Mouse (Mus musculus): Measurements from ENCODE around the gene Adgra1.

The Adgra1 gene

DNA sequence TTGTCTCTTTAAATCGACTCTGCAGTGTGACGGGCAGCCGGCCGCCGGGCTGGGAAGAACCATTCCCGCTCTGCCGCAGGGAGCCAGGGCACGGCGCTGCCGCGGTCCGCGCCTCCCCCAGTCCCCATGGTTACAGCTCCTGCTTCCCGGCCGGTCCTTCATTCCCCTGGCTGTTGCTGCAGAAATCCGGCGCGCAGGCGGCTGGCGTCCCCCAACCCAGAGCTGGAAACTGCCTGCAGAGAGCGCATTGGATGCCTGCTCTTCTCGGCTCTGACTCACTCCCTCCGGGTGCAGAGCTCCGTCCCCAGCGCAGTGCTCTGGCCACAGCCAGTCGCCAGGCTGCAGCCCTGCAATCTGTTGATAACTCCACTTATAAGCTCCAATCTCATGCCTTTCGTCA lies at the start of gene Adgra1:
Gene Adgra1 (plus strand): TSS at position 139 of the 400 bp plus-strand sequence.
- peak; percentile 34 to 53 for DNase-seq

DNA sequence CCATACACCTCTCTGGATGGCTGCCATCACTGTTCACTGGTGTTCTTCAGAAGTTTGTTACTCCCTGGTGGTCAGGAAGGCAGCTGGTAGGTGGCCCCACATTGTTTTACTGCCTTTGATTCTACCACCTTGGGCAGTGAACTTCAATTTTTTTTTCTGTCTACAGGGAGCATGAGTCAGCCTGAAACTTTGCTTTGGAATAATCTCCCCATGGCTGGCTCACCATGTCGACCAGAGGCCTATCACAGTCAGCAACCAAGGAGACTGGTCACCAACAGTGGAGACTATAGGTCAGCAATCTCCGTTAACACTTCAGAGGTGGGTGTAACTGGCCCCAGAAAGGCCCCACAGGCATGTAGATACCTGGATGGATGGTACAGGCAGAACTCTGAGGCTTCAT lies 46.6 kb upstream of the Adgra1 start:
- no peak for DNase-seq

DNA sequence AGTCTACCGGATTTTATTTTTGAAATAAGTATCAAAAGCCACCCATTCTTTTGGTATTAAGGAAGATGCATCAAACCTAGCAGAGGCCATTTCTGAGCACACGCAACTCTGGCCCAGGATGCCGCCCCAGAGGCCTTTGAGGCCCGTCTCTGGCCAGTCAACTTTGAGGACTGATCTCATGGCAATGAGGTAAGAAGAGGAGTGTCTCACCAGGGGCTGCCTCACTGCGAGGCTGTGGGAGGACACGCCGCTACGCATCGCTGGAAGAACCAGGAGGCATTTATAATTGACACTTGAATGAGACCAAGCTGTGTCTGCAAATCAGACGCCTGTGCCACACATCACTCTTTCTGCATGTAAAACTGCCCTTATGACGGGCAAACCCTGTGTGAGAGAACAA lies 45.0 kb upstream of the Adgra1 start:
- no peak for DNase-seq

DNA sequence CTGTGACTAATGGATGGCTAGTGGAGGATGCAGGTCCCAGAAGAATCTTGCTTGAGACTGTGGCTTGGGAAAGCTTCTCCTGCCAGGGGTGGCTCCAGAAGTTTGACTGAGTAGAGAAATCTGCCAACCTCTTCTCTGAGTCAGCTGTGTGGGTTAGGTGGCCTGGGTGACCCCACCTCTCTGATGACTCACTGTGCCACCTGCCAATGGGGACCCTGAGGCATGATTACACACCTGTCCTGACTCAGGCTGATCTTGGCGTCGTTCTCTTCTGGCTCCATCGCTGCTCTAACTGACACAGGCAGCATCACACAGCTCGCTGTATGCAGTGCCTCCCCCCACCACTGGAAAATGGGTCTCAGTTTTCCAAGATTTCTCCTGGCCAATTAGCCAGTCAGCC lies 44.3 kb upstream of the Adgra1 start:
- no peak for DNase-seq

DNA sequence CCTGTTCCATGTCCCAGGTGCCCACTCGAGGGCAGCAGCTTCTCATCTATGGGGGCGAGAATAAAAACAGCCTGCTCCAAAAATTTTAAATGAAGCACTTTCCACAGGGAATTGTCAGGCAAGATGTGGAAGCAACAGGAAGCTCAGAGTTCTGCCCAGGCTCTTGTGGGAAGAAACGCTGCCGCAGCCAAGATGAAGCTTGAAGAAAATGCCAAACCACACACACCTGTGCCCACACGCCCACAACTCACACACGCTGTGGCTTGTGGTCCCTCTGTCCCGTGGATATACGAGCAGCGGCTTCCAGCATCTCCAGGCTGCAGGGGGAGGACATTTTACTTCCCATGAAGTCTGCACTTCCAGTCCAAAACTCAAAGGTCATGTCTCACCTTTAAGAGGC lies 42.4 kb upstream of the Adgra1 start:
- DNase-seq, result no peak

DNA sequence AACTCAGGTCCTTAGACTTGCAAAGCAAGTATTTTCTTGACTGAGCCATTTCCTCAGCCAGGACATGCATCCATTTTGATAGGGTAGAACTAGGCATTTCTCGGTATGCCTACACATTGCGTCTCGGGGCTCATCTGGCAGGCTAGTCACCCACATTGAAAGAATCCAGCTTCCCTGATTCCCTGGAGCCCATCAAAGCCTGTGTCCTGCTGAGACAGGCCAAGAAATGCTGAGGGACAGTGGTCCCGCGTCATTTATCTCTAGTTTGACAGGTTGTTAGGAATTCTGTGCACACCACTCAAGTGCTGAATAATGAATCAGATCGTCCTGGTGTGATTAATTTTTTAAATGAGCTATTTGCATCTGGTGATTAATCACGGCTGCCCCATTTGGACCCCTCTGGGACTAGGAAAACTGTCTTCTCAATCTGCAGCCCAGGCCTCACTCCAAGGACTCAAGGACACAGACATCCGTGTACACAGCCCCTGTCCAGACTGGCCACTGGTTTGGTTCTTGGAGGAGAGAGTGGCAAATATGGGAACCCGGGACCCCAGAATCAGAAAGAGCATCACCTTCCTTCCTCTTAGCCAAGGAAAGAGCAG lies 38.9 kb upstream of the Adgra1 start:
- no peak for DNase-seq

DNA sequence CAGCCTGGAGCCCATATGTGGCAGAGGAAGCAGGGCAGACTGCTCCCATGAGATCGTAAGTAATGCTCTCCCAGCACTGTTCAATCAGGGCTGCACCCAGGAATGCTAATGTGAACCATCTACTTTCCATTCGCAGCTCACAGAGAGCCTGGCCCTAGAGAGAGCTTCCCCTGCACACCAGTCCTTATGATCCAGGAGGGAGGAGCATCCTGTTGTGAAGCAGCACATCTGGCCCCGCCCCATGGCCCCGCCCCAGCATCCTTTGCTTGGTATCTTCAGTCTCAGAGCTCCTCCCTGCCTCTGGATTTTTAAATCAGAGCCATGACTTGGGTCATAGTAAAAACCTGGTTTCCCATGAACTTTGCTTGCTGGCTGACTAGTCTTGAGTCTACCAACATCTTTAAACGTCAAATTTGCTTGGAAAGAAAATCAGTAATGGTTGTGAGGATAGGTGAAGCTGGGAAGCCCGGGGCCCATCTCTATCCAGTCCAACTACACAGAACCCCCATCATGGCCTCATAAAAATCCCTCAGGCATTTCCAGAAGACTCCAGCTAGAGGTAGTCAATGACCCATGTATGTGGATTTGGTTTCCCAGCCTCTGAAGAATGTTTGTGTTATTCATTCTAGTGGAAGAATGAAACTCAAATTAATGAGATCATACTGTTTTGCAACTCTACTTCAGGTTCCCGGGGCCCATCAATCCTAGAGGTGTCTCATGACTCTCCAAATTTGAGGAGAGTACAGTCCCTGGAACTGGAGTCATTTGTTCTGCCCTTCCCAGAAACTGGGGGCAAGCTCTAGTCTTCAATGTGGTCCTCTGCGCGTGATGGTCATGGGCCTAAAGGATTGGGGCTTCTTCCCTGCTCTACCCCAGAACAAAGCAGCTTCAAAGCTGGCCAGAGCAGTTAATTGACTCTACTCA lies 36.5 kb upstream of the Adgra1 start:
- no peak for DNase-seq

DNA sequence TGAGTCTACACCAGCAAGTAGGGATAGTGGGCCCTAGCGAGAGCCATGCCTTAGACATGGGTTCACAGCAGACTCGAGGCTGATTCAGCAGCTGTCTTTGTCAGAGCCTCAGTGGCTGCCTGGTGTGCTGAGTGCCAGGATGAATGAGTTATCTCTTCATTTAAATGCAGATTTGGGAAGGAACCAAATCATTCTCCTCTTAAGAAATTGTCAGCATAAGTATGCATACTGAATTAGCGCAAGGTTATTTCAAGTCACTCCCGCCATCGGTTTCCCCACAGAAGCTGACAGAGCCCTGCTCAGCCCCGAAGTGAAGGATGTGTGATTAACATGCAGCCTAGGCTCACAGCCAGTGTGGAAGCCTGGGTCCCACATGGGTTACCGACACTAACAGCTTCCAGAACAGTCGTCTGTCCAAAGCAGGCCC lies 27.8 kb upstream of the Adgra1 start:
- DNase-seq, result peak in 1 of 2 experiments; percentile 25

DNA sequence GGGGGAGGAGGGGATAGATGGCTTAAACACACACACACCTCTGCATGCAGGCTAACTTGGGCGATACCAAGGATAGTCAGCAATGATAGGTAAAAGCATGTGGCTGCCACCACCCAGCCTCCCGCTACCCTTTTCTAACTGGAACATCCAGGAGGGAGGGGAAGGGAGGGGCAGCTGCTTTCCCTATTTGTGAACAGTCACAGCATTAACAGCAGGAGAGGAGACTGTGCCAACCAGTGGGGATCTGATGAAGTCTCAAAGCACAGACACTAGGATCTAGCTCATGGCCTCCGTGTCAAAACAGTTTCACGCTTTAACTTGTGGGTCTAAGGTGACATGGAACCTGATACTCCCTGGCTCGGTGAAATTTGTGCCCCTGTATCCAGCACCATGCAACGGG lies 23.9 kb upstream of the Adgra1 start:
- no peak for DNase-seq

DNA sequence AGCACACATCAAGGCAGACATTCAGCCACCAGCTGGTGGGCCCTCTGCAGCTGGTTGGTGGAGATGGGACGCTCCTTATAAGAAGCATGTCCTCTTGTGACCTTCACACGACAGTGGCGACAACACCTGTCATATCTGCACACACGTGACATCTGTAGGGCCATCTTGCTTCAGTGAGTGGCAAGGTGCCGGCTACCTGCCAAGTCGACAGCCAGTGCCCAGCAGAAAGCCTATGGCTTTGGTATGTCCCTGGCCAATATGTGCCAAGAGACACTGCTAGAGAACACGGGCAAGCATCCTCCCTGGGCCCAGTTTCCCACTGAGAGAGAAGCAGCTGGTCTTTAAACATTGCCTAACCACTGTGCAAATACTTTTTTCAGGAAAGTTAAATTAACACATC lies 22.3 kb upstream of the Adgra1 start:
- no peak for DNase-seq

DNA sequence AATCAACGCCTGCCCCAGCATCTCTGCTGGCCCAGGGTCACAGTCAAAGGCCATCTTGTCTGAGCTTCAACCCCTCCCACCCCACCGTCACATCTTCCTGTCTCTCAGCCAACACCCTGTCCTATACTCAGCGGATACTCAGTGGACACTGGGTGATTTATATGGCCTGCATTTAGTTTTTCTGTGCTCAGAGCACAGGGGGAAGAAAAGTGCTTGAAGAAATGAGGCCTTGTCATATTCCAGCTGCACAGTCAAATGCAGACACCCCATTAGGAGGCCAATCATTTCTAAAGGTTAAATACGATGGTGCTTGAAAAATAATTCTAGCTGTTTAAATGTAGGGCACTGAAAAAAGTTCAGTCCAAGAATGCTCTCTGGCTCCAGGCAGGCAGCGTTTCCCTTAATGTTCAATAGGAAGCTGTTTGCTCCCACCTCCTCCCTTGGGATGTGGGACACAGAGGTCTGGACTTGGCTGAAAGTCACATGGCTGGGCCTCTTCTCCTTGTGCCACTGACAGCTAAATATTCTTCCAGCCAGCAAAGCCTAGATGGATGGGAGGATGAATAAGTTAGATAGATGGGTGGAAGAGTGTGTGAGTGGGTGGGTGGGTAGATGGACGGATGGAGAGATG lies 20.3 kb upstream of the Adgra1 start:
- peak; percentile 8 to 60 for DNase-seq

DNA sequence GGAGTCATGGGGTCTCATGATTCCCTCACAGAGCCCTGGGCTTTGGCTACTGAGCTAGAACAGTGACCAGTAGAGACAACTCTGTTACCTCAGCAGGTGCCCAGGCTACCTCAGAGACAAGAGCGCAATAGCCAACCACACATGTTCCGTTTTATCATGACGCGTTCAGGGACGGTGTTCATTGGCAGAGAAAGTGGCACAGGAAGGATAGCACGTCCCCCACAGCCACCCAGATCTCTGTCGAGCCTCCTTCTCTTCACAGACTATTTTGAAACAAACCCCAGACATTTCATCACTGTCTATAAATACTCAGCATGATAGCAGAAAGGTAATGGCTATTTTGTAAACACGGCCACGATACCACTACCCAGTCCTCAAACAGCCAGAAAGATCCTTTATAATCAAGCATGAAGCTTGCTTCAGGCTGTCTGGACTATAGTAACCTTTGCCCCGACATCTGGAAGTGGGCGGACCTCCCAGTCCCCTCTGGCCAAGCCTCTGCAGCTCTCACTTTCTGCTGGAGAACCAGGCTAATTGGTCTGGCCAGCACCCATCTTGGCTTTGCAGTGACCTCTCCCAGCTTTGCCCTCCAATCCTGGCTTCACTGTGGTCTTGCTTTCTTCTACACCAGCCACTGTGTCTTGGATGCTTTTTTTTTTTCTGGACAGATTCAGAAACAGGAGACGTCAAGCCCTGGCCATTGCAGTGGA lies 11.5 kb upstream of the Adgra1 start:
- no peak for DNase-seq

DNA sequence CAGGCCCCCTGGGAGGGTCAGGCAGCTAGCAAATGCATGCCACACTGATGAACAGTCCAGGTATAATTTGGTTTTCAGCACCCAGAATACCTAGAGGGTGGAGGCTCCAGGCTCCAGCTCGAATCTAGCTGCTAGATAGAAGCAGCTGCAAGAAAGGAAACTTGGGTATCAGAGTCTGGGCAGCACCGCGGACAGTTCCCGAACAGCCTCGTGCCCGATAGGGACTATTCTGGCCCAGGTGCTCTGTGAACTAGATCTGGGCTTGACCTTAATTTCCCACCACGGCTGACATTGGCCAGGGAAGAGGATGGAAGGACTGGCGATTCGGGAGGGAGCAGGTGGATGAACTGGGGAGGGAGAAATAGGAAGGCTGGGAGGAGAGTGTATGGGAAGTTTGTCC lies 6.3 kb upstream of the Adgra1 start:
- no peak for DNase-seq

DNA sequence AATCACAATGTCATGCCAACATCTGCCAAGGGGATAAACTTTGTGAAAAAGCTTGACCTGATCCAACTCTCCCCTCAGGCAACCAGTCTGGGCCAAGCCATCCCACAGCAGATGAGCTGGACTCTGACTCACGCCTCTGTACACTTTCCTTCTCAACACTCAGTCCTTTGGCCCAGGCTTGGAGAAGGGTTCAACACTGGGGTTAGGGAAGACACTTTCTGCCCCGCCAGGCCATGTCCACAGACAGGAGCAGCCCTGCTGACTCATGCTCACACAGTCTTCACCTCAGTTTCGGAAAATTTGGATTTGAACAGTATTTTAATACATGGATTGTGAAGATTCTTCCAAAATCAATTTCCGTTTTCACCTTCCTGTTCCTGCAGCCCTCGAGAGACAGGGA lies 442 bp upstream of the Adgra1 start:
- DNase-seq, result no peak

DNA sequence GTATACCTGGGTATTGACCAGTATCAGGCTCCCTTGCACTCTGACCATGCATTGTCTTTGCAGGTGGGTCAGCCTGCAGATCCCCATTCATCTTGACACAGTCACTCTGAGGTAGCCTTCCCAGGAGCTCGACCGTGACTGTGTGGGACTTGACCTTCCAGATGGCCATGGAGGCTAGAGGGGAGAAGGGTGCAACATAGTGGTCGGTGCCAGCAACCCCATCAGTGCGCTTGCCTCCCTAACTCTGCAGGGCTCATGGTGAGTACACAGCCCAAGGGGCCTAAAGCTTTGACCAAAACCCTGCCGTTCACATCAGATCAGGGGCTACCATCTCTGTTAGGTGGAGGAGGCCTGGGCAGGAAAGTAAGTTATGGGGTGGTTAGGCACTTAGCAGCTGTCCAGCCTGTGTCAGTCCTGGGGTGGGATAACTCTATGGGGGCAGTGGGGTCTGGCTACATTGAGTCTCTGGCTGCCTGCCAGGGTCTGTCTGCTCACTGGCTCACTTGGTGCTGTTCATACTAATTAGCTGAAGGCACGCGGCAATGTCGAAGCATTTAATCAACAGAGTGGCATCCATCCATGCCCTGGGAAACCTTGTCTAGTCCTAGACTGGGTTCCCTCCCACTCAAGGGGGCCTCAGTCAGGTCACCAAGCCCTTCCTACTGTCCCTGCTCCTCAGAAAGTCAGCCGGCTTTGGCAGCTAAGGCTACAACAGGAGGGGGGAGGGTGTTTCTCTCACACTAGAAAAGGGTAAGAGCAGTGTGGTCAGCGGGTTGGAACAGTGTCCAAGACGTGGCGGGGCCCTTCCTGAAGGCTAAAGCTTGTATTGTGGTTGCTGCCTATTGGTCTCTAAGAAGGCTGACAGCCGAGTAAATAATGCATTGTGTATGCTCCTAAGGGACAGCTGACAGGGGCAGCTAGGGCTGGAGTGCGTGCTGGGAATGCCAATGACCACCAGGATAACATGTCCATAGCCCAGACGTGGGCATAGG lies 1.5 kb downstream of the Adgra1 start:
- DNase-seq, result no peak

DNA sequence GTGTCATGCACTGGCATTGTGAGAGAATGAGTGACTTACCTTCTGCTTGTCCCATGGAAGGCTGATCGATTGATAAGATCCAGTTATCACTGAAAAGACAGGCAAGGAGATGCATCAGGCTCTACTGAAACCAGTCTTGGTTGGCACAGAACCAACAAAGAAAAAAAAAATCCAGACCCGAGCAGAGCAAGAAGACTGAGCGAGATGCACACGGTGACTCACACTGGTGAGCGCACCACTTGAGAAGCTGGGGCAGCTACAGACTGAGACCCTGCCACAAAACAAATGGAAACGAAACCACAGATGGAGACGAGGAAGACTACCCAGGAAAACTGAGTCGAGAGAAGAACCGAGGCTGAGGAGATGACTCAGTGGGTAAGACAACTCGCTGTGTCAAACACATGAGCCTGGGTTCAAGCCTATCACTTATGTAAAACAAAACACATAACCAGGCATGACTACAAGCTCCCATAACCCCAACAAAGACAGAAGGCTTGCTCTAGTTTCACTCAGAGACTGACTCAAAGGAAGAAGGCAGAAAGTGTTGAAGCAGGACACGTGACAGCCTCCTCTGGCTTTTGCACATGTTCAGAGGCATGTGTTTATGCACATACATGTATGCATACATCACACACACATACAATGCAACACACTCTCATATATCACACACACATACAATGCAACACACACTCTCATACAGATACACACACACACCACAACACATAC lies 6.6 kb downstream of the Adgra1 start:
- DNase-seq, result no peak

DNA sequence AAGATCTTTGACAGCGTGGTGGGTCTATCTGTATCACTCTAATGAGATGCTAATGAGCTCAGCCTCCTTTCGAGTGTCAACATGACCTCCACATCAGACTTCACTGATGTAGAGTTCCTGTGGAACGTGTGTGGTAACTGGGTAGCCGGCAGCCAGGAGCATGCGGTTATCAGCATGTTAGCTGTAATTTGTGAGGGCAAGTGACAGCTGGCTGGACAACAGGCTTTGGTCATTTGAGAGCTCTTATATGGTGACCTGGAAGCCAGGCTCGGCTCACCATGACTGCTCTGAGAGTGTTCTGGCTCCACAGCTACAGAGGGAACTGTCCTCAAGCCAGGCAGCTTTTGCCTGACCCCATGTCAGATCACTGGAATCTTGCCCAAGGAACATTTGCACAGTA lies 8.4 kb downstream of the Adgra1 start:
- DNase-seq, result no peak

DNA sequence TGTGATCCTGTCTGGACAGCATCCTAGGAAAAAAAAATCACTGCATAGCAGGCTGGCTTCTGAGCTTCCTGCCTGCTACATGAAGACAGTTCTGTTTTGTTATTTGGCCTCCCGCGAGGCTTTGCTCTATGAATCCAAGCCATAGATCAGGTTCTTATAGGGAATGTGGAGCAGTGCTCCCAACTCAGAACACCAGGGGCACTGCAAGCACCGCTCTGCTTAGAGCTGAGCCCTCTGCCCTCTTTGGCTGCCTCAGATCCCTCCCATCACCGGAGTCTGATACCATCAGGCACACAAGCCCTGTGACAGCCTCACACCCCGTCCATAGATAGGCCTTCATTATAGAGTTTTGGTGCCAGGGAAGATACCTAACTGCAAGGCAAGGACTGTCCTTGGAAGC lies 9.2 kb downstream of the Adgra1 start:
- no peak for DNase-seq

DNA sequence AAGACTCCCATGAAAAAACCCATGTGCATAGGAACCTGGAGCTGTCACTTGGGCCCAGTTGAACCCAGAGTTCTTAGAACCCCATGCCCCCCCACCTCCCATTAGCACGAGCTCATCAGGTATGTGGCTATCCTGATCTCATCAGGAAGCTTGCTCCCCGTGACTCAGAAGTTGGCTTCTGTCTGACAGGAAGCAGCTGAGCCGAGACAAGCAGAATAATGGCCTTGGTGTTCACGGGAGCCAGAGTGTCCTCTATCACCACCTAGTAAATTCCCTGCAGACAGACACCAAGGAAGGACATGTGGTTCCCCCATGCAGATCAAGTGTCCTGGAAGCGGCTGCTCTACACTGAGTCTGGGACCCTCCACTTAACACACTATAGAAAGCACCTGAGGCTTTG lies 9.8 kb downstream of the Adgra1 start:
- DNase-seq, result no peak

DNA sequence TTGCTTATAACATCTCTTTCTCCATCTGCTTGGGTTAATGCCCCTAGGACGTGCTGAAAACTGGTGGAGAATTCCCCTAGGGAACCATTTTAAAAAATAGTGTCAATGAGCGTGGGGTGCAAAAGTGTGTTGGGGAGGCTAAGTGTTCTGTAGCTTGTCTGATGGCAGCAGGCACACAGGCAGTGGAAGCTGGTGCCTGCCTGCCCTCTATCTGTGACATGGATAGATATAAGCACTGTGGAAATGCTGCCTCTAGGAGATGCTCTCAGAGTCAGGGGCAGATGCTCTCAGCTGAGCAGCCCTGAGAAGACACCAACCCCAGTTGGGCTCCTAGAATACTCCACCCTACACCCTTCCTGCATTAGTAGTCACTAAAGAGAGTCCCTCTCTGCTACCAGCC lies 11.1 kb downstream of the Adgra1 start:
- DNase-seq, result no peak

DNA sequence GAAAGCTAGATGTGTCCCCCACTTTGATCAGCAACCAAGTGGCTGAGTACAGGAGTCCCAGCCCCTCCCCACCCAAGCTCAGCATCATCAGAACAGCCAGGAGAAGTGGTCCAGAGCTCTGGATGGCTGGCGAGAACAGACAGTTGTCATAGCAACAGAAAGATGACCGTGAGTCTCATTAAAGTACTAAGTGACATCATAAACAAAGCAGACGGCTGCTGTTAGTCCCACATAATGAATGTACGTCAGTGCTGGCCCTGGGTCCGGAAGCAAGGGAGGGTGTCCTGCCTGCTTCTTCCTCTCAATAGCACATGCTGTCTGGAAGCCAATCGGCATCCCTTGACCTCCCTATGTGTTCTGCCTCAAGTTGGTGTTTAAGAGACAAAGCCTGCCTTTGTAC lies 16.2 kb downstream of the Adgra1 start:
- DNase-seq, result no peak
